Mouse (Mus musculus): ENCODE measurements at regions not wholly inside any gene's neighbourhood (a gene's known extent, or its start where the extent isn't known, plus 50 kb on each side); places are given as distances from the start of the nearest gene placed in this dataset.
A peak's percentile ranks its signal among the peaks of the same experiment; 100 is the strongest.
"Not testable (repeated sequence)": the region's sequence is repeated elsewhere in the genome, so short reads cannot be mapped to it uniquely, and the experiment has no call there.

GRCm38 (mm10) chr12:113701841-113702240 lies 158.1 kb downstream of the Adam6a start:
- DNase-seq (ENCODE audit: low spot score in 2 of 2): not testable (repeated sequence)

GRCm38 (mm10) chr12:113716406-113716805 lies 172.7 kb downstream of the Adam6a start:
- DNase-seq (ENCODE audit: low spot score in 2 of 2): not testable (repeated sequence)

- no peak for DNase-seq (ENCODE audit: low spot score in 2 of 2)
These were observed 192.1 kb downstream of the Adam6a start for GRCm38 (mm10) chr12:113735847-113736246.

GRCm38 (mm10) chr12:113746277-113746676 lies 202.6 kb downstream of the Adam6a start:
- DNase-seq (ENCODE audit: low spot score in 2 of 2): no peak

GRCm38 (mm10) chr12:113747987-113748386 lies 204.3 kb downstream of the Adam6a start:
- no peak for DNase-seq (ENCODE audit: low spot score in 2 of 2)

- no peak for DNase-seq (ENCODE audit: low spot score in 2 of 2)
These were observed 225.9 kb downstream of the Adam6a start for GRCm38 (mm10) chr12:113769587-113769986.

GRCm38 (mm10) chr12:113795876-113796275 lies 252.2 kb downstream of the Adam6a start:
- DNase-seq (ENCODE audit: low spot score in 2 of 2): not testable (repeated sequence)

GRCm38 (mm10) chr12:113826377-113826776 lies 282.7 kb downstream of the Adam6a start:
- DNase-seq (ENCODE audit: low spot score in 2 of 2): no peak

- DNase-seq (ENCODE audit: low spot score in 2 of 2): no peak
These were observed 315.2 kb downstream of the Adam6a start for GRCm38 (mm10) chr12:113858893-113859292.

- DNase-seq (ENCODE audit: low spot score in 2 of 2): no peak
These were observed 335.1 kb downstream of the Adam6a start for GRCm38 (mm10) chr12:113878826-113879225.

- DNase-seq (ENCODE audit: low spot score in 2 of 2): no peak
These were observed 352.4 kb downstream of the Adam6a start for GRCm38 (mm10) chr12:113896152-113896551.

GRCm38 (mm10) chr12:113906459-113906858 lies 362.8 kb downstream of the Adam6a start:
- no peak for DNase-seq (ENCODE audit: low spot score in 2 of 2)

GRCm38 (mm10) chr12:113907751-113908150 lies 364.0 kb downstream of the Adam6a start:
- DNase-seq (ENCODE audit: low spot score in 2 of 2): no peak

GRCm38 (mm10) chr12:113911770-113912169 lies 368.1 kb downstream of the Adam6a start:
- DNase-seq (ENCODE audit: low spot score in 2 of 2): no peak

GRCm38 (mm10) chr12:113940721-113941120 lies 397.0 kb downstream of the Adam6a start:
- no peak for DNase-seq (ENCODE audit: low spot score in 2 of 2)

- not testable (repeated sequence) for DNase-seq (ENCODE audit: low spot score in 2 of 2)
These were observed 400.1 kb downstream of the Adam6a start for GRCm38 (mm10) chr12:113943661-113944327.

GRCm38 (mm10) chr12:113945786-113946185 lies 402.1 kb downstream of the Adam6a start:
- not testable (repeated sequence) for DNase-seq (ENCODE audit: low spot score in 2 of 2)

- DNase-seq (ENCODE audit: low spot score in 2 of 2): not testable (repeated sequence)
These were observed 404.3 kb downstream of the Adam6a start for GRCm38 (mm10) chr12:113948017-113948416.

GRCm38 (mm10) chr12:113974271-113974670 lies 430.6 kb downstream of the Adam6a start:
- no peak for DNase-seq (ENCODE audit: low spot score in 2 of 2)

- DNase-seq (ENCODE audit: low spot score in 2 of 2): peak; percentile 28 to 46
These were observed 437.9 kb downstream of the Adam6a start for GRCm38 (mm10) chr12:113981613-113982012.

- no peak for DNase-seq (ENCODE audit: low spot score in 2 of 2)
These were observed 443.7 kb downstream of the Adam6a start for GRCm38 (mm10) chr12:113987233-113987990.

GRCm38 (mm10) chr12:113992425-113992824 lies 448.7 kb downstream of the Adam6a start:
- DNase-seq (ENCODE audit: low spot score in 2 of 2): no peak
